Mouse (Mus musculus): ENCODE measurements at regions not wholly inside any gene's neighbourhood (a gene's known extent, or its start where the extent isn't known, plus 50 kb on each side); places are given as distances from the start of the nearest gene placed in this dataset.

DNA sequence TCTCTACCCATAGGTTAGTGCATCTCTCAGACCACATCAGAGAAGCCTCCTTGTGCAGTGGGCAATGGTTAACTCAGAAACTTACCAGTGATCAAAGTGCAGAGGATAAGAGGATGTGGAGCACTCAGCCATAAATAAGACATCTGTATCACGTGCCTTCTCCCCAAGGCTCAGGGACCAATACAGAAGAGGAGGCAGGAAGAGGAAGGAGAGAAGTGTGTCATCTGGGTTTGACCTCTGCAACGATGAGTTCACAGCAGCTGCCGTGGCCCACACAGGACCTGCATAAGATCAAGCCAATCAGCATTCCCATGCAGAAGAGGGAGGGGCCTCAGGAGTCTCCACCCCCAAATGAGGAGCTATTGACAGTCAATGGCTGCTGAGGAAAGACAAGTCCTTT is 252.8 kb downstream of the Gm12728 start:
- DNase-seq (ENCODE audit: low spot score in 2 of 2): no peak

DNA sequence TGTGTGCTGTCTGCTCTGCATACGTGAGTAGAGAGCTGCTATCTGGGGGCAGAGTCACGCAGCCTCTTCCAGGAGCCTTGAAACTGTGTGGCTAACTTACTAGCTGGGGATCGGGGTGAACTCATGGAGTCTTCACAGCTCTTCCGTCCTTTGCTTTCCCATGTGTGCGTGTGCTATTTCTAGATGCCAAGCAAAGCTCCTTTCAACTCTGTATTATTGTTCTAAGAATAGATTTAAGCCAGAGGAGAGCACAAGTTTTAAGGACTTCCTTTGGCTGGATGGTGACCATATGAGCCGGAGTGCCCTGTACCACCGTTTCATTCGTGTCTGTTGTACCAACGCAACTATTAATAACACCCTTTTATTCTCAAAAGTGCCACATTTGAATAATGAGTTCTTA is 254.0 kb downstream of the Gm12728 start:
- no peak for DNase-seq (ENCODE audit: low spot score in 2 of 2)

DNA sequence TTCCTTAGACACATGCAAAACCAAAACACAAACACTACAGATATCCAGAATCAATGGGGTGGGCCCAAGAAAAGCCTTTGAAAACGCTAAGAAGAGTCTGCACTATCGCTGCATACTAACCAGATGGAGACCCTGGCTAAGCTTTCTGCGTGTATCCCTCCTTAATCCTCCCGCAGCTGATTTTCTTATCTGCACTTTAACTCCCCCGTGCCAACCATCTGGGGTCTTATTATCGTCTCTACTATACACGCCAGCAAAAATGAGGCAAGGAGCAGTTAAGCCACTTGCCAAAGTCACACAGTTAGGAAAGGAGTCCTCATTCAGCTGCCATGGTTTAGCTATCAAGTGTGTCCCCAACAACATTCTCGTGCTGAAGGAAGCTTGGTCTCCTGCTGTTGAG is 258.4 kb downstream of the Gm12728 start:
- no peak for DNase-seq (ENCODE audit: low spot score in 2 of 2)

DNA sequence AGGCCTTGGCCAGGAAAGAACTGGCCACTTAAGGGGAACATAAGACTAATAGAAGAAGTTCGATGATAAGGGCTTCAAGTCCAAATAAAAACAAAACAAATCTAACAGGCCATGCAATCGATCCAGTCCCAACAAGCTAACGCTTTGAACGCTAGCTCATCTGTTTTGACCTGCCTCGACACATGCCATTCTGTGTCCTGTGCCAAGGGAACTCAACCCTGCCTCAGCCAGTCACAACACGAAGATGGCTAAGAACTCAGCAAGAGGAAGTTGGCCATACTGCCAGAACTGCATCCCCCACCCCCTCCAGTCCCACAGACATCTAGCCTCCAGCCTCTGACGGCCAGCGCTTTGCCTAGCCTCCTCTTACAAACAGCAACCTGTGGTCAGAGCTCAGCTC is 259.1 kb downstream of the Gm12728 start:
- no peak for DNase-seq (ENCODE audit: low spot score in 2 of 2)

DNA sequence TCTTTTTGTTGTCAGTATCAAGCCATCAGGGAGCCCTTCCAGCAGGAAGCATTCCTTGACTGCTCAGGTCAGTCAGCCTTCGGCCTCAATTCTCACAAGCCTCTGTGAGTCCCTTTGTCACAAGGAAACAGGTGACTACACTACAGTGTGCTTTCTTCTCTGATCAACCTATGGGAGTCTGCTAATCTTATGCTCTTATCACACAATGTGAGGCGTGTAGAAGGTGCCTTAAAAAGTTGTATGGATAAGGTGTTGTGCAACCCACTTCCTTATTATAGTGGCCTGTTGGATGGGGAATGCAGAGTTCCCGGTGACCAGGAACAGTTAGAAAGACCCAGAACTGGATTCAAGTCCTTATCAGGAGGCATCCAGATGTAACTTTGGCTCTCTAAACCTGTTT is 260.2 kb downstream of the Gm12728 start:
- DNase-seq (ENCODE audit: low spot score in 2 of 2): no peak

DNA sequence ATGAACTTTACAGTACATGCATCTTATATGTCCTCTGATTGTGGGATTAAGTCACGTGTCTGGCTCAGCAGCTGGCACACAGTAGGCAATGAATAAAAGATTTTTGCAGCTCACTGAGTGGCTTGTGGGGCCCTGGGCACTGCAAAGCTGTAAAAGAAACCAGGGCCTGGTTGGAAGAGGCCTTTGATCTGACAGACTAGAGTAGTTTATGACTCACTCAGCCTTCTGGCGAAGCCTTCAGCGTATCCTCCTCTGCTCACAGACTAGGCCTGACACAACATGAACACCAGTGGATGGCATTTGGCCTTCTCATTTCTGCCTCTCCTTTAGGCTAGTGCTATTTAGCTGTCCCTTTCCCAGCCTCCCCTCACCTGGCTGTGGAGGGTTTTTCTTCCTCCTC is 260.6 kb downstream of the Gm12728 start:
- DNase-seq (ENCODE audit: low spot score in 2 of 2): no peak

DNA sequence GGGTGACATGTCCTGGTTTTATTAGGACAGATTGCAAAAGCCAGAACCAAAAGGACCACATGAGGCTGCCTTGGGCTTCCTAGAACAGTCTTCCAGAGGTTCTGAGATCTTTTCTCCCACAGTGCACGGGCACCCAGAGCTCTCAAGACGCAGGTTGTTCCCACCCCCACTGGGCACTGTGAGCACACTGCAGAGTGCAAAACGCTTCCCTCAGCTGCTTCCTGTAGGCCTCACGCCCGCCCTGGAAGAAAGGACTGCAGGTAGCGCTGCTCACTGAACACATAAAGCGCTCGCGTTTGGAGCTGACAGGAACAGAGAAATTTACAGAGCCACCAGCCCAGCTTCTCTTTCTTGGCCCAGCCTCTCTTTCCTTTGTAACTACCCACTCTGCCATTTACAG is 262.5 kb upstream of the Usp24 start:
- no peak for DNase-seq (ENCODE audit: low spot score in 2 of 2)

DNA sequence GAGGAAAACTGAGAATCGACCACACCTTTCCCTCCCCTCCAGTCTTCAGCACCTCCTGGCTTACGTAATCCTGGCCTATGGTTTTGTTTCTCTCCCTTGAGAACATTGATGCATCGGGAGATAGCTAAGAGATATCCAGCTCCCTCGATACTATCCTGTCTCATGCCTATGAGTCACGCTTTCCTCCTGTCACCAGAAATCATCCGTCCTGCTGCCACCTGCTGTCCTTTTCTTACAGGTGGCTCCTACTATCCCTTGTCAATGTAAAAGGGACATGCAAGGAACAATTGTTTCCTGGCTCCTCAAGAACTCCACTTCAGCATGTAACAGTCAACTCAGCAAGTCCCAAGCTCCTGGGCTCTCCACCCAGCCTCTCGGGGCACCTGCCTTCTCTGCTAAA is 261.7 kb upstream of the Usp24 start:
- DNase-seq (ENCODE audit: low spot score in 2 of 2): no peak

DNA sequence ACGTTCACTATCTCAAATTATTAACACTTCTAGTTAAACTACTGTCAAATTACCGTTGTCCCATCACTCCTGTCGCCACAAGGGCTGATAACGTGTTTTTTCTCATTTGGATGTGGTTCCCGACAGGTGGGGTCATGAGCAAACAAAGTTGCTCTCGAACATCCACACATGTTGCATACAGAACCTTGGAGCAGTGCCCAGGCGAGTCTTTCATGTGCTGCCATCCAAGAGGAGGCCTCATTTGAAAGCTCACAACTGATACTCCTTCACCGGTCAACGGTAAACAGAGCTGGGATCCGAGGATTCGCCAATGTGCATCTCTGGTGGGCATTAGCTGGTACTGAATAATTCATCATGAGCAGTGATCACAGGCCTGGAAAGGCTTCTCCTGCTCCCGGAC is 253.4 kb upstream of the Usp24 start:
- DNase-seq (ENCODE audit: low spot score in 2 of 2): no peak

DNA sequence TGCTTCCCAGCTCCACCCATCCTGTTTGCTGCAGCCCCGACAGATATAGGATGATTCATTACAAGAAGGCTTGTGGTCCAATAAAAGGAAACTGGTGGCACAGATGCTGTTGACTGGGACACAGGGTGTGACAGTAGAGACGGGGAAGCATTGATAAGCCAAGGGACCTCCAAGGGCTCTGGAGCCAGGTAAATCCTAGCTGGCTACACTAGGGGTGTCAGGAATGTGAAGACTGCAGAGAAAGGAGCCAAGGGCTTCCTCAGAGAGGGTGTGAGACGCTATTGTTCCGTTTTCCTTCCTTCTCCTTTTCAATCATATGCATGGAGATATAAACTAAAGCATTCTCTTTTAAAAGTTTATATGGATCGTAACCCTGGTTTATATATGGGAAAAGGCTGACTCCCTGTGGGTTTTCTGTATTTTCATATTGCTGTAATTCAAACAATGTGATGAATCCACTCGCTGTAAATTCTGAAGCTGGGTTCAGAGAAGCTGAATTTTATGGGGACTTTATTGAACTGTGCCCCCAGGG is 252.1 kb upstream of the Usp24 start:
- no peak for DNase-seq (ENCODE audit: low spot score in 2 of 2)

DNA sequence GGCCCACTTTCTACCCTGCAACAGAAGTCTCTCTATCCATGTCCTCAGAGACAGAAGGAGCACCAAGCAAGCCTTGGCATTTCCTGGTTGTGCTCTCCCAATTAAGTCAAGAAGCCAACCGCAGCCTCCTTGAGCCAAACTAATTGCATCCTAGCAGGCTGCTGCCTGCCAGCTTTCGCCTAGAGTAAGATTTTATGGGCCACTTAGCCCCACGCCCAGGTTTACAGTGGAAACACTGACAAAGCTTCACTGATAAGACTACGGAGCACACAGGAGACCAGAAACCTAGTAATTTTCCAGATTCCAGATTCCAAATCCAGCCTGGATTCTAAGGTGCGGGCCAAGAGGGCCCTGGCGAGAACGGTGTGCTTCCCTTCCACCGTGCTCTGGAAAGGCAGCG is 249.0 kb upstream of the Usp24 start:
- no peak for DNase-seq (ENCODE audit: low spot score in 2 of 2)

DNA sequence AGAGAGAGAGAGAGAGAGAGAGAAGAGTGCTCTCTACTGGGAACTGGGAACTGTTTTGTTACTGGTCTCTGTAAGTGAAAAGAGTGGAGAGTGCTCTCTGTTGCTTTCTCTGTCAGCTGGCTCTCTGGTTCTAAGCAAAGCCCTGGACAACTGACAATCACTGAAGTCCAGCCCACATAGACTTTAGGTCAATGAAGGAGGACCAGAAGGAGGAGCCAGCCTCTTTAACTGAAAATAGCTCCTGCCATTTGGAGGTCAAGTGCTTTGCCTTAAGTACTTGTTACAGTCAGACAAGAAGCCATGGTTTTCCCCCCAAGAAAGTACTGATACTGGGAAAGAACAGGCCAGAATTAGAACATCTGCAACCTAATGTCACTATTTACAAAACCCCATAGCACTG is 232.5 kb upstream of the Usp24 start:
- no peak for DNase-seq (ENCODE audit: low spot score in 2 of 2)

DNA sequence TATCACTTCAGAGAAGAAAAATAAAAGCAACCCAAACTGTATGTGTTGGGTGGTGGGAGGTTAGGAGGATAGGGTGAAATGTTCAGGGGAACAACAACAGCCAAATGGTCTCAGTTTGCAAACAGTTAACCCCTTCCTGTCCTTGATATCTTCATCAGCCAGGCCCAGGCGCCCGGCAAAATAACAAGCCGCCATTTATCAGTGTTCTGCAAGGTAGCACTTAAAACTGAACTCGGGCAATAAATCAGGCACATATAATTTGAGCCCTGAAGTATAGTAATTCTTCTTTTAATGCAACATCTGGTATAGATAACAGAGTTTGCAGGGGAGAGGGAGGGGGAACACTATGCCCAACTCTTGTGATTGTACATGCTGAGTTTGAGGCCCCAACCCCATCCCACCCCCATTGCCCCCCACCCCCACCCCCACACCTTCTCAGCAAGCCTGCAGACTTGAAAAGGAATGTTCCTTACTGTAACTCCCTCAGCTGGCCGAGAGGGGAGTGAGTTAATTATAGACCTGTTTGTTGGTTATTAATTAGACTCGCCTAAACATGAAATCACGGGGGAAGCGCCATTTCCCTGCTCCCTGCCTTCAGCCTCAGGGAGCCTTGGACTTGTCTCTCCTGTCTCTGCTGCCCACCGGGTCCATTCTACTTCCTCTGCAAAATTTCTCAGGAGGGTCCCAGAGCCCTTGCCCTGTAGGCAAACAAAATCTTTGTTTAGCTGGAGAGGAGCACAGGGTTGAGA is 223.9 kb upstream of the Usp24 start:
- no peak for DNase-seq (ENCODE audit: low spot score in 2 of 2)

DNA sequence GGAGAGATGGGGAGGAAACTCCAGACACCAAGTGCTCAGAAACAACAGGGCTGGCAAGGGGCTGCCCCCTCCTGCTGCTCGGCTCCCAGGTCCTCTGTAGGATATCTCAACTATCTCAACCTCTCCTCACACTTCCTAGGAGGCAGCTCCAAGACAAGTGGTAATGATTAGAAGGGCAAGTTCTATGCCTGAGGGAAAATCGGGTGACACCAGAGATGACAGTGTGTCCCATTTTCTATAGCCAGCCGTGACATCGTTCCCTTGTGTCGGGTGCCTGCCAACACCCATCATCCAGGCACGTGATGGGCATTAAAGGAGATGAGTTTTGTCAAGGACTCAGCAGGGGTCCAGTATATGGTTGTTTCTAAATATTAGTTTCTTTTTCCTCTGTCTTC is 223.3 kb upstream of the Usp24 start:
- no peak for DNase-seq (ENCODE audit: low spot score in 2 of 2)

DNA sequence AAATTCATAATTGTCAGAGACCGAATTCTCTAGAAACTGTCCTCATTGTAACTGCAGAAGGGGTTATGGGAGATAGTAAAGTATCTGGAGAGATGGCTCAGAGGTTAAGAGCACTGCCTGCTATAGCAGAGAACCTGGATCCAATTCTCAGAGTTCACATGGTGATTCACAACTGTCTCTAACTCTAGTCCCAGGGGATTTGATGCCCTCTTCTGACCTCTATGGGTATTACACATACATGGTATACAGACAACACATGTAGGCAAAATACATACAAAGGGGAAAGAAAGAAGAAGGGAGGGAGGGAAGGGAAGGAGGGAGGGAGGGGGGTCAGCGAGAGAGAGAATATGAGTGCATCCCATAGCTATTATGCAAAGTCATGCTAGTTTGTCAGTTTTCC is 222.8 kb upstream of the Usp24 start:
- DNase-seq (ENCODE audit: low spot score in 2 of 2): no peak

DNA sequence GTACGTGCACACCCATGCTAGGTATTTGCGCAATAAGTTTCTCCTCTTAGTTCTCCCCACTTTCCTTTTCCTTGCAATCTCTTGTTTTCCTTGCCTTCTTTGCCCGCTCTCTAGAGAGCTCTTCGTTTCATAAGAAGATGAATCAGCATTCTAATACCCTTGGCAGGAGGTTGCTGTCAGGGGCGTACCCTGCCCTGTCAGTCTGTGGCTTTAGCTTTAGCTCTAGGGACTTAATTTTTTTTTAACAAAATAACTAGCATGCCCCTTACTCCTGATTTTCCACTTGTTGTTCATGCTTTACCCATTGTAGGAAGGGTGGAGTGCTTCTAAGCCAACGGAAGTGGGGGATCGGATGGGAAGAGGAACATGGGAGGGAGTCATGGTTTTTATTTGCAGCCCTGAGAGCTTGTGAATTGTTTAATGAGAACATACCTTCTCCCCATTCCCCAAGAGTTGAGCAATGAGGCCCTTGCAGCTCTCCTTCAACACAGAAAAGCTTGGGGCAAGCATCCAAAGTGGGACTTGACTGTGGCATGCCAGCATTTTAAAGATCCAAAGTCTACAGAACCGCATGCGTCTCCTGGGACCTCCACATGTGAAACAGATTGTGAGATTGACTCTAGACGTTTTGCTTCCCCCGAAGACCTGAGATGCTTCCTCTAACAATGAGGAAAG is 221.0 kb upstream of the Usp24 start:
- DNase-seq (ENCODE audit: low spot score in 2 of 2): no peak

DNA sequence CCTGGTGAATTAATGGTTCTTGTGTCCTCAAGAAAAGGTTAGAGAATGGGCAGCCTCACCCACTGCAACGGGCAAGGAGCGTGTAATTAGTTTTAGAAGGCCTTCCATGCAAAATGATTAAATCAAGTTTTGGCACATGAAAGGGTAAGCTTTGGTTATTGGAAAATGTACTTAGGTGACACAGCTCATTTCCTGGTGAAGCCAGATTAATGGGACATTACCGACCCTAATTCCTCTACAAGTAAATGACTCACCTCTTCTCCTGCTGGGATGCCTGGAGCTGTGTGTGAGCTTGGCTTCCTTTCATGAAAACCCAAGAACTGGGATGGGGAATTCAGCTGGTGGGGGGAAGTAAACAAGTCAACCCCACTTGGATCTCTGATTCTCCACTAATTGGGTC is 219.9 kb upstream of the Usp24 start:
- DNase-seq (ENCODE audit: low spot score in 2 of 2): no peak

DNA sequence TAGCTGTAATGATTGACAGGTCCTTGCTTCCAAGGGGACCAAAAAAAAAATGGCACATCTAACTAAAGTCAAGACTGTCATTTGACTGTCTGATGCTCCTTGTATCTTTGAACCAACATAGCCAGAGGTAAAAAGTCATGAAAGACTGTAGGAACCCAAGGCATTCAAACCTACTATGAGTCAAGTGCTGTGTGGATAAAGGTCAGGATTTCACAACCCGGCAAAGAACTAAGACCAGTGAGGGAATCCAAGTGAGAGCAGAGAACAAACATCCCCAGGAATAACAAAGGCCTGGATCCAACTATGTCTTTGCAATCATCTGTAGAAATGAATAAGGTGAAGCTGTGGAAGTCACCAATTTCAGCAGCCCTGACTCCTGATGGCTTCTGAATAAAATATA is 218.2 kb upstream of the Usp24 start:
- no peak for DNase-seq (ENCODE audit: low spot score in 2 of 2)

DNA sequence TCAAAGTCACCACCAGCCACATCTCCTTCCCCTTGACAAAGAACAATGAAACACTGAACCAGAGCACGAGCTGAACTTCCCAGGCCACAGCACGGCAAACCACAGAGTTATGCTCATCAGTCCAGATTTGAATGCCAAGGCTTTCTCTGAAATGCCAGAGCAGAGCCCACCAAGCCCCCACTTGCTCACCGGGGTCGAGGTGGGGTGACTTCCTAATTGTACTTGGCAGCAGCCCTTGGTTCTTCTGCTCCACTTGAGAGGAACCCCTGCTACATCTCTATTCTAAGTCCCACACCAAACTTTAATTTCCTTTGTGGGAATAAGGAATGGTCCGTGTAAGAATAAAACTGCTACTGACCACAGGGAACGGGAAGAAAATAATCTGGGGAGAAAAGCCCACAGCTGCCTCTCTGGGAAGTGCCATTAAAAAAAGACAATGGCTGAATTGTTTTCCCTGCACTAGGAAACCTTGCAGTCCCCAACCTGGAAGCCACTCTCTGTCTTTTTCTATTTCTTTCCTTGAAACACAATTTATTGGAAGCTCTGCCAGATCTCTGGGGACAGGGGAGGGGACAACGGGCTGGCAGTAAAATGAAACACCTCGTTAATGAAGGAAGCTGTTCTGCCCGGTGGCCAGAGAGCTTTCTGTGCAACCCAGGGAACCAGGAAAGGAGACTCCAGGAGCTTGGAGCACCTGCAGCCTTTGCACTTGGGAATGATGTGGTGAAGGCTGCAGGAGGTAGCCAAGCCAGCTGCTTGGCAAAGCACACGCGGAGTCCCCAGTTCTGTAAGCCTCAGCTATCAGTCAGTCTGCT is 215.6 kb upstream of the Usp24 start:
- DNase-seq (ENCODE audit: low spot score in 2 of 2): no peak

DNA sequence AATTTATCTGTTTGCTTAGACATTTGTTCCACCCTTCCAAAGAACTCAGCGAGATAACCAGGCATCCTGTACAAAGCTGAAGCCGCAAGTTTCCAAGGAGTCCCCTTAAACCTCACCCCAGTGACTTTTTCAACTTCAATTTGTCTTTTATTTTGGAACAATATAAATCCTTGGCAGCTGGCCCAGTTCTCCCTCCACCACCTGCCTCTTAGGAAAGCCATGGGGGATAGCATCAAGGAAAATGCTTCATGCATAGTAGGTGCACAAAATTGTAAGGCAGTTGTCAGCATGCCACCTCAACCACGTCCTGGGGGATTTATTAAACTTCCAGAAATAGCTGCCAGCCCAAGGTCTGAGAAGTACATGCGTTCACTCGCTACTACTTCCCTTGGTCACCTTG is 214.1 kb upstream of the Usp24 start:
- DNase-seq (ENCODE audit: low spot score in 2 of 2): no peak

DNA sequence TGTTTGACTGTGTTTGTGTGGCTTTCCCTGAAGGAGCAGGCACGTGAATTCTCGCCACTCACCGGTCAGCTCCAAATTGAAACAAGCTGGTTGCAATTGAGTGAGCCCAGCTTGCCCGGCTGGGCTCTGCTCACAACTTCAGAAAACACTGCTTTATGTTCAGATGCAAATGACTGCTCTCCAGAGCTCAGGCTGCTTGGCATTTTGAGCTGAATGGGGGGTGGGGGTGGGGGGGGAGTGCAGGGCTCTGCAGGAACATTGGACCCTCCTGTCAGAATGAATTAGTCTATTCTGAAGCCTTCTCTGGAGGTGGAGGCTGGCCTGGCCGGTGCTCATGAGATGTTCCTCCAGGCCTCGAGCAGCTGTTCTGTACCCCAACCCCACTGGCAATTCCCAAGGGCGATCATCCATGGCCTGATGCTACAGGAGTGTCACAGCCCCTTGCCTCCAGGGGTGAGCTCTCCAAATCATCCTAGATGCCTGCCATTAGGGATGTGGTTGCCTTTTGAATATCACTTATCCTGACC is 213.5 kb upstream of the Usp24 start:
- no peak for DNase-seq (ENCODE audit: low spot score in 2 of 2)

Data from spleen, postnatal 14 days (tissue).